Mouse (Mus musculus) neutrophil, adult 59 days (primary cell): ENCODE results near the gene Frmd3. TPM values are rescaled to one million over a fixed set of nuclear protein-coding genes. Genes with fewer than 3 reads are reported as not detected.

Source experiments
- total RNA-seq, 2 experiments: library from RNA; stranded (reverse); gene quantifications; 1 replicate in 1 of 2; 2 replicates in 1 of 2; pipeline ENCODE4 v1.2.4; 2023

Frmd3 gene
- total RNA-seq: not detected

DNA sequence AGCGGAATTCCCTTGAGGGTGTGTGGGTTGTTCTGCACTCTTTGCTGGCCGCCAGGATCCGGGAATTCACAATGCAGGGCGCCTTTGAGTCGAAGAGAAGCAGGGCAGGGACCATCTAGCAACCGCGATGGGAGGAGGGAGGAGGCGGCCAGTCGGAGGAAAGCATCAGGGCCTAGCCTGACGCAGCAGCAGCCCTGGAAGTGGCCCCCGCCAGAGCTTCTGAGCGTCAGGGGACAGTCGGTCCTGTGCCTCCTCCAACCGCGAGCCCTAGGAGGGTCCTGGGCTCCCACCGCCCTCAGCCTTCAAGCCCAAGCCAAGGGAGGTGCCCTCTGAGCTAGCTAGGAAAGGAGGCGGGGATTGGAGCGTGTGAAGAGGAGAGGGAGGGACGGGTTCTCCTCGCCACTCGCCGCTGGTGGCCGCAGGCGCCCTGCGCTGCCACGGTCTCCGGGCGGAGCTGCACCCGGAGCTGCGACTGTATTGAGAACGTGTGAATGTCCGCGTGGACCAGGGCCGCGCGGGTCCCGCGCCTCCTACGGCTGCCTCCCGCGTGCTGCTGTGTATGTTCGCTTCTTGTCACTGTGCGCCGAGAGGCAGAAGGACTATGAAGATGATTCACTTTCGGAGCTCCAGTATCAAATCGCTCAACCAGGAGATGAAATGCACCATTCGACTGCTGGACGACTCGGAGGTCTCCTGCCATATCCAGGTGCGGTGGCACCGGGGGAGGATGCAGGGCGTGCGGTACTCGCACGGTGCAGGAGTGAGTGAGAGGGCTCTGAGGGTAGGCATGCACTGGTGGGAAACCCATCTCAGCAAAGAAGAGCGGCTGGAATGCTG, at the start of gene Frmd3:
TSS of gene Frmd3 (plus strand) at position 232 of the 837 bp plus-strand sequence.

DNA sequence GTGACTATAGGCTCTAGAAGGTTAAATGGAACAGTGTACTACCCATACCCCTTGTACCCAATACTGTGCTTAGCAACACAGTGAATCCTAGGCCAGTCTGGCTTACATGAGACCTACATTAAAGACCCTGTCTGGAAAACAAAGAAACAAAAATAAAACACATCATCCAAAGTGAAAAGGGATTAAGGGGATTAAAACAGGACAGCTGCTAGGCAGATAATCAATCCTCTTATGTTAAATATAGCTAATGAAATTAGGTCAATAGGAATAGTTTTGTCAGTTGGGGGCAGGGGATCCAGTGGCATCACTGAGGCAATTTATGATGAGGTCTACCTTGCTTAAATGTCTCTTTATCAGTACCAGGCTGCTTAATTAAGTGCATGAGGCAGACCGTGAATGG, 228.9 kb downstream of the Frmd3 start, which contains the start of gene Kdm4c:
TSS of gene Kdm4c (plus strand) at position 322 of the 400 bp plus-strand sequence.

Other genes starting within 250 kb of the Frmd3 start
- gene Rasef, start 222.4 kb upstream of the Frmd3 start, total RNA-seq: not detected
- gene Gm11758, start 137.2 kb upstream of the Frmd3 start, total RNA-seq: not detected
- gene Gm11757, start 122.3 kb upstream of the Frmd3 start, total RNA-seq: not detected
- not detected for gene Gm13871, start 107.5 kb upstream of the Frmd3 start, total RNA-seq
- not detected for gene Gm11756, start 92.7 kb upstream of the Frmd3 start, total RNA-seq
- gene 2310002L09Rik, start 62.6 kb upstream of the Frmd3 start, total RNA-seq: not detected
- 10 to 100 TPM; 29.2 to 34.2 TPM for gene Kdm4c, start 229.1 kb downstream of the Frmd3 start, total RNA-seq